Mouse (Mus musculus): ENCODE results near the gene Polr2f.

DNA sequence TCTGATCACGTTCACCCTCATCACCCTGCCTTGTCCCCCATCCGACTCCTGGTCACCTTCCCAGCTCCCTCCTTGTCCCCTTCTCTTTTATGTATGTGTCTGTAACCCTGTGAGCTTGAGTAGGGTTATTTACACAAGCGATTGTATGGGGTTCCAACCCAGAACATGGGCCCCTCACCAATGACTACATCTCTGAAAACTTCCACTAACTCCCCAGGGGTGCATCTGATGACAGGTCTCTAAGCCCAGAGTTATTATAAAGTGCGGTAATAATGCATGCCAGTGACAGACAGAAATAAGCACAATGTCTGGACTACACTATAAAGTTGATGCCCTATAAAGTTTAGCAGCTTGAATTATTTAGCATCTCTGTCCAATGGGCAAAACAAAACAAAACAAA is 40.4 kb upstream of the Polr2f start:
- TF ChIP-seq CTCF (IDR thresholded peaks at IDR 0.05 in 2 of 3, conservative IDR thresholded peaks at IDR 0.05 in 1 of 3; ENCODE audit: control insufficient read depth in 1 of 3, insufficient read depth in 1 of 3, low read depth in 2 of 3, low read length in 3 of 3, poor library complexity in 1 of 3, severe bottlenecking in 1 of 3) (no peak), ZC3H11A (IDR thresholded peaks at IDR 0.05; ENCODE audit: low read depth, low read length) (no peak), CHD2 (IDR thresholded peaks at IDR 0.05; ENCODE audit: low read length) (no peak), RCOR1 (IDR thresholded peaks at IDR 0.05; ENCODE audit: low read depth, low read length) (no peak), MAZ (IDR thresholded peaks at IDR 0.05; ENCODE audit: low read depth, low read length) (no peak), SIN3A (IDR thresholded peaks at IDR 0.05; ENCODE audit: low read length) (no peak), POLR2A (IDR thresholded peaks at IDR 0.05; ENCODE audit: control insufficient read depth in 1 of 2, insufficient read depth in 1 of 2, low read depth in 1 of 2, low read length in 2 of 2, poor library complexity in 1 of 2) (no peak), CHD1 (IDR thresholded peaks at IDR 0.05; ENCODE audit: low read depth, low read length) (no peak), EP300 (IDR thresholded peaks at IDR 0.05; ENCODE audit: low read depth in 1 of 2, low read length in 2 of 2) (no peak), MXI1 (IDR thresholded peaks at IDR 0.05; ENCODE audit: low read depth, low read length) (no peak), MAX (IDR thresholded peaks at IDR 0.05; ENCODE audit: low read length) (no peak), TCF12 (IDR thresholded peaks at IDR 0.05; ENCODE audit: low read depth, low read length) (no peak)
